Mouse (Mus musculus) left cerebral cortex, adult 2 months (tissue): ENCODE data around the gene Gjb4. TPM values are rescaled to one million over a fixed set of nuclear protein-coding genes. Genes with fewer than 3 reads are reported as not detected.

Source experiments
- DNase-seq, 2 experiments: peaks; one replicate each; pipeline ENCODE4 v3.0.0; 2021 to 2022; ENCODE audit warnings: low spot score in 2 of 2, mixed read lengths in 1 of 2; ENCODE audit errors: extremely low spot score in 1 of 2
- H3K27ac ChIP-seq: fragments of 200-600 bp; 2 replicates; pipeline ENCODE4 v1.8.1; 2022
- H3K4me3 ChIP-seq: fragments of 200-600 bp; 2 replicates; pipeline ENCODE4 v1.8.1; 2022
- CTCF ChIP-seq: fragments of 200-600 bp; IDR thresholded peaks from 2 replicates; pipeline ENCODE4 v1.8.1; 2022; ENCODE audit warnings: antibody characterized with exemption, mild to moderate bottlenecking, moderate library complexity
- intact Hi-C: fragments of 180-260 bp; cut with DNase I; formaldehyde crosslinking; loops from one replicate; pipeline ENCODE4 v1.15.1; 2025
- long read RNA-seq, 2 experiments: library from polyadenylated mRNA; stranded (forward); transcript quantifications; one replicate each; pipeline ENCODE4 v2.0.0; 2021; ENCODE audit warnings: borderline mapping rate in 2 of 2
- total RNA-seq, 2 experiments: library from RNA; stranded (reverse); gene quantifications; 2 replicates each; pipeline ENCODE4 v1.2.3; 2021

Gene Gjb4
- total RNA-seq, result not detected
- long read RNA-seq, experiment 1, result 0 reads
- long read RNA-seq, experiment 2, result 0 reads

DNA sequence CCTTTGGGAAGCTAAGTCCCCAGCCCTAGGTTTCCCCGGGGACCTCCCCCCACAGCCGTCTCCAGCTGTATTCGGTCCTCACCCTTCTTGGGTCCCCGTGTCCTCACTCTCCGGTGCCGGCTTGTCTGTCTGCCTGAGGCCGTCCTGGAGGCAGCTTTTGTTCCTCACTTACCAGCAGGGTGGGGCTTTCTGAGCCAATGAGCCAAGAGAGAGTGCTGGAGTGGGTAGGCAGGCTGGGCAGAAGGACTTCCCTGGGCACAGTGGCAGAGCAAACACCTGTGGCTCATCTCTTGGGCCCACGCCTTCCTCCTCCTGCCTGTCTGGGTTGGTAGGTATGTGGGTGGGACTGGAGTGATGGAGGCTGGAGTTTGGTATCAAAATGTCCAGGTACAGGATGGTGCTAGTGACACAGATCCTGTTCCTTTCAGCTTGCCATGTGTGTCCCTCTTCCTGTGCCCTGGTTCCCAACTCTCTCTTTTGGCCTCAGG is at the start of gene Gjb4:
Gjb4 (minus strand) TSS at position 131 of the 488 bp plus-strand sequence.
- Histone ChIP-seq H3K4me3 (no peak within 1 kb of the TSS), H3K27ac (no peak within 1 kb of the TSS)
- TF ChIP-seq CTCF, result no peak
- no peak for DNase-seq
- intact Hi-C loops, result no loop called here

DNA sequence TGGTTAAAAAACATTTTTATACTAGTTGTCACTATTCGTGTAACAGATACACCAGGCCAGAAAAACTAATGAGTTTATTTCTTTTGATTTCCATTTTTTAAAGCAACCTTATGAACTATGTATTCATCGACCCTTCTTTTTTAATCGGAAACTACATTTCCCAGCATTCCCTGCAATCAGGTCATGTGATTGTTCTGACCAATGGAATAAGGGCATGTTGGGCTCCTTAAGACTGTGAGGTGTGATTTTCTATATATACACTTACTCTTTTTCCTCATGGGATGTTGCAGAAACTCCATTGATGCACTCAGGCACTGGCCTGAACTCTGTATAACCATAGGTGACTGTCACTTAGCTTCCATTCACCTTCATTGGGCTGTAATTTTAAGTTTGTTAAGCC is 48.7 kb upstream of the Gjb4 start:
- H3K27ac ChIP-seq, result no peak overlapping the region
- no peak for TF ChIP-seq CTCF
- no peak overlapping the region for H3K4me3 ChIP-seq
- intact Hi-C loops, result no loop called here
- DNase-seq, result no peak

DNA sequence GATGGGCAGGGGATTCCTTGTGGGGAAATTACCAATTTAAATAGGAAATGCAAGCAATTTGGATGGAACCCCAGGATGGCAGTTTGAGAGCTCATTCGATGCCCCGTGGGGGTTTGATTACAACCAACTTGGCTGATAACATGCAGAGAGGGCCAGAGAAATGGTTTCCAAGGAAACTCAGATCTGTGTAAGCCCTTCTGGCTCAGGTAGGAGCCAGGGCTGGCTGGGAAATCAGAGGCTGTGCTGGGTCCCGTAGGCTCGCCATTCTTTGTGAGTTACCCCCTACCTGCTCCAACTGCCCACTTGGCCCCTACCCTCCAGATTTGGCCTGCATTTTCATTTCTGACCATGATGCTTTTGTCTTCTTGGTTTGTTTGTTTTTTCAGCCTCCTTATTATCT is 48.3 kb upstream of the Gjb4 start:
- TF ChIP-seq CTCF, result no peak
- intact Hi-C loops, result no loop called here
- no peak overlapping the region for H3K27ac ChIP-seq
- H3K4me3 ChIP-seq, result no peak overlapping the region
- DNase-seq, result no peak

- intact Hi-C loops, result no loop called here
- no peak overlapping the region for H3K4me3 ChIP-seq
- DNase-seq, result no peak
- TF ChIP-seq CTCF, result no peak
- no peak overlapping the region for H3K27ac ChIP-seq
Measured at GRCm38 (mm10) chr4:127400165-127401145, 46.6 kb upstream of the Gjb4 start.

DNA sequence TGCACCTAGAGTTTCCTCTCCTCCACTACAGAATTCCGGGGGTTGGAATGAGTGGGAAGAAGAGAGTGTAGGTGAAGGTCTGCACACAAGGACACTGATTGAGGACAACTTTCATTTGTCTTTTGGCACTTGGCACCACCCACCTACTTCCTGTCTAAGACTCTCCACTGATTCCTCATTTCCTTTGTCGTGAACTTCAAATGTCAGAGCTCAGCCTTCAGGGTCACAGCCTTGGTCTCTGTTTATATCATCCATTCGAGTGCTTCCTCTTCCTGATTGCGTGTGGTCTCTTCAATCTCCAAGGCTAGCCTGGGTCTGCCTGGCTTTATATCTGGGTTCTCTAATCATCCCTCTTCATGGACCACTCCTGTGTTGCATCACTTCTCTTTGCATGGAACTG is 41.7 kb upstream of the Gjb4 start:
- Histone ChIP-seq H3K27ac (no peak overlapping the region), H3K4me3 (no peak overlapping the region)
- no peak for DNase-seq
- intact Hi-C loops, result no loop called here
- TF ChIP-seq CTCF, result no peak

- H3K4me3 ChIP-seq, result no peak overlapping the region
- no peak overlapping the region for H3K27ac ChIP-seq
- TF ChIP-seq CTCF, result no peak
- DNase-seq, result peak in 1 of 2 experiments; percentile 54
- intact Hi-C loops, result no loop called here
Measured at GRCm38 (mm10) chr4:127389645-127390044, 35.8 kb upstream of the Gjb4 start.

DNA sequence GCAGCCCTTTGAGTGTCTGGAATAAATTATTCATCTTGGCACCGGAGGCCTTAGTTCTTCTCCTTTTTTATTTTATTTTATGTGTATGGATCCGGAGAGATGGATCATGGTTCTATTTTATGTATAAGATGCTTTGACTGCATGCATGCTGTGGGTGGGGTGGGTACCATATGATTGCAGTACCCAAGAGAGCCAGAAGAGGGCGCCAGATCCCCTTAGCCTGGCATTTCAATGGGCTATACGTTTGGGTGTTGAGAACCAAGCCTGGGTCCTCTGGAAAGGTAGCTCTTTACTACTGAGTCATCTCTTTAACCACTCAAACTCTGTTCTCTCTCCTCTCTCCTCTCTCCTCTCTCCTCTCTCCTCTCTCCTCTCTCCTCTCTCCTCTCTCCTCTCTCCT is 23.5 kb upstream of the Gjb4 start:
- peak; percentile 51 for TF ChIP-seq CTCF
- Histone ChIP-seq H3K4me3 (no peak overlapping the region), H3K27ac (no peak overlapping the region)
- intact Hi-C loops, result no loop called here
- no peak for DNase-seq

DNA sequence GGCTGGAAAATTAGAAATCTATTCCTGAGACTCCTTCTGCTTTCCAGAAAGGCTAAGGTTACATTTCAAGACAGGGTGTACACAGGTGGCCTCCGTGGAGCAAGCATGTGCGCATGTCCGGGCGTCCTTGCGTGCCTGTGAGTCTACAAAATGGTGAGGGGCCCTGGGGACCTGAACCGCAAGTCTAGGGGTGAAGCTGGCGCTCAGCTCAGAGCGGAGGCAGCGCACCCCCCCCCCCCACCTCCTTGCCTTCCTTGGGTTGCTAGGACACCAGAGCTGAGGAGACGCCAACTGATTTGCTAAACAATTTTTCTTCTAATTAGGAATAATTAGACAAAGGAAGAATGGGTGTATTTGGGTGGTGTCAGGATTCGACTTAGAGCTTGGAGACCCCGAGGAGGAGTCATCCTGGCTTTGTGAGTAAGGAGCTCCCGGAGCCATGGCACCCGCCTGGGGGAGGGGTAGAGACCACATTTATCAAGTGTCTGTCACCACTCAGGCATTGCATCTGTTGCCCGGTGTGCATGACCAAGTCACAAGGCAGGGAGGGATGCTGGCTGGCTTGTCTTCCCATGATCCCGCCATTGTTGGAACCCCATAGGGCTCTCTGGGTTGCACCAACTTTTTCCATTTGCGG is 21.8 kb upstream of the Gjb4 start:
- intact Hi-C loops, result no loop called here
- H3K4me3 ChIP-seq, result no peak overlapping the region

GRCm38 (mm10) chr4:127374645-127375044 is 20.8 kb upstream of the Gjb4 start:
- TF ChIP-seq CTCF, result peak; percentile 20
- intact Hi-C loops, result no loop called here
- no peak for DNase-seq
- H3K27ac ChIP-seq, result no peak overlapping the region
- H3K4me3 ChIP-seq, result no peak overlapping the region

More for the DNA sequence above, 21.8 kb upstream of the Gjb4 start:
- no peak for TF ChIP-seq CTCF
- DNase-seq, result no peak
- no peak overlapping the region for H3K27ac ChIP-seq

- DNase-seq, result no peak
- intact Hi-C loops, result no loop called here
- H3K27ac ChIP-seq, result no peak overlapping the region
- no peak overlapping the region for H3K4me3 ChIP-seq
- no peak for TF ChIP-seq CTCF
Measured at GRCm38 (mm10) chr4:127373491-127373890, 19.6 kb upstream of the Gjb4 start.

GRCm38 (mm10) chr4:127371546-127371945 is 17.7 kb upstream of the Gjb4 start:
- H3K4me3 ChIP-seq, result no peak overlapping the region
- intact Hi-C loops, result no loop called here
- DNase-seq, result no peak
- TF ChIP-seq CTCF, result no peak
- no peak overlapping the region for H3K27ac ChIP-seq

- intact Hi-C loops, result no loop called here
- no peak overlapping the region for H3K27ac ChIP-seq
- TF ChIP-seq CTCF, result peak; percentile 37
- no peak overlapping the region for H3K4me3 ChIP-seq
- DNase-seq, result no peak
Measured at GRCm38 (mm10) chr4:127370447-127370846, 16.6 kb upstream of the Gjb4 start.
